Mouse (Mus musculus) hindbrain, embryonic 11.5 days (tissue): ENCODE data around the gene Utp4. TPM values are rescaled to one million over a fixed set of nuclear protein-coding genes. Genes with fewer than 3 reads are reported as not detected.
"Not testable (repeated sequence)": the region's sequence is repeated elsewhere in the genome, so short reads cannot be mapped to it uniquely, and the experiment has no call there.

Experiments
- ATAC-seq: fragments of 200-750 bp; cut with Nextera tagmentation; 2 replicates; pipeline ENCODE4 v1.8.0; 2017; ENCODE audit warnings: mild to moderate bottlenecking, moderate TSS enrichment, moderate library complexity; ENCODE audit not compliant: low FRiP score
- DNase-seq: peaks from one replicate; pipeline ENCODE4 v3.0.0-alpha.2; 2015; ENCODE audit warnings: low spot score
- H3K27ac ChIP-seq: fragments of 300-500 bp; sonication (generic); 2 replicates; pipeline ENCODE4 v1.5.1; 2014; ENCODE audit warnings: mild to moderate bottlenecking, low read depth, low read length
- H3K27me3 ChIP-seq: fragments of 300-500 bp; sonication (generic); 2 replicates; pipeline ENCODE4 v1.6.1; 2014; ENCODE audit warnings: mild to moderate bottlenecking, low read length, moderate library complexity, mixed read lengths; ENCODE audit not compliant: control insufficient read depth, insufficient read depth
- H3K36me3 ChIP-seq: fragments of 300-500 bp; sonication (generic); 2 replicates; pipeline ENCODE4 v1.6.1; 2014; ENCODE audit warnings: mild to moderate bottlenecking, low read length, moderate library complexity, mixed read lengths; ENCODE audit not compliant: control insufficient read depth, insufficient read depth
- H3K4me1 ChIP-seq: fragments of 300-500 bp; sonication (generic); replicated peaks from 2 replicates; pipeline ENCODE4 v1.6.1; 2014; ENCODE audit warnings: low read length, mixed read lengths; ENCODE audit not compliant: control insufficient read depth, insufficient read depth
- H3K4me2 ChIP-seq: fragments of 300-500 bp; sonication (generic); replicated peaks from 2 replicates; pipeline ENCODE4 v1.6.1; 2014; ENCODE audit warnings: mild to moderate bottlenecking, low read depth, low read length
- H3K4me3 ChIP-seq: fragments of 300-500 bp; sonication (generic); 2 replicates; pipeline ENCODE4 v1.5.1; 2014; ENCODE audit warnings: low read depth, low read length
- H3K9ac ChIP-seq: fragments of 300-500 bp; sonication (generic); 2 replicates; pipeline ENCODE4 v1.6.1; 2014; ENCODE audit warnings: low read depth, low read length
- H3K9me3 ChIP-seq: fragments of 300-500 bp; sonication (generic); 2 replicates; pipeline ENCODE4 v1.6.1; 2016; ENCODE audit warnings: low read length; ENCODE audit not compliant: control insufficient read depth
- WGBS: fragments of 180-500 bp; shearing (Covaris S2); extraction: QIAGEN DNeasy Blood & Tissue Kit; methylation state at CpG from one replicate; pipeline ENCODE4 v1.1.7; 2014; 5-methylcytosine and 5-hydroxymethylcytosine counted together
- polyA plus RNA-seq: library from polyadenylated mRNA; unstranded; fragments of >200 nt; fragmentation: Nextera tagmentation; extraction: Ambion mirVana; gene quantifications from 2 replicates; pipeline ENCODE4 v1.2.1, GENCODE M21; 2014

Gene Utp4
- polyA plus RNA-seq, 1 experiment from 2014 or later: 65.7 TPM

GRCm38 (mm10) chr8:106871328-106871926 is 22.0 kb upstream of the Utp4 start:
- no peak overlapping the region for H3K27ac ChIP-seq
- H3K9me3 ChIP-seq: no peaks in the 10 kb centered on the region
- H3K9ac ChIP-seq: peak overlapping the region; percentile 45
- peak overlapping the region; percentile 98 for H3K4me2 ChIP-seq
- WGBS: under 1% methylated on average over 15 of the region's 15 CpGs
- peak overlapping the region; percentile 48 for H3K4me3 ChIP-seq
- peaks cover 26% of the 10 kb centered on the region for H3K27me3 ChIP-seq
- DNase-seq (no peak), ATAC-seq (peak; percentile 39; the same call in 1 of the 2 replicates)
- H3K36me3 ChIP-seq: 0 out of 2 replicates have a peak, but pooled peaks cover 2% of the 10 kb centered on the region
- peaks cover 10% of the 10 kb centered on the region for H3K4me1 ChIP-seq

GRCm38 (mm10) chr8:106871931-106872371 is 21.5 kb upstream of the Utp4 start:
- DNase-seq (peak; percentile 73), ATAC-seq (peak; percentile 66)
- H3K27me3 ChIP-seq: peaks cover 26% of the 10 kb centered on the region
- H3K4me1 ChIP-seq: peaks cover 10% of the 10 kb centered on the region
- 0% methylated on average over 22 of the region's 22 CpGs for WGBS
- peak overlapping the region; percentile 45 for H3K9ac ChIP-seq
- 0 out of 2 replicates have a peak, but pooled peaks cover 2% of the 10 kb centered on the region for H3K36me3 ChIP-seq
- no peaks in the 10 kb centered on the region for H3K9me3 ChIP-seq
- peak overlapping the region; percentile 98 for H3K4me2 ChIP-seq
- peak overlapping the region; percentile 48 for H3K4me3 ChIP-seq
- no peak overlapping the region for H3K27ac ChIP-seq

- WGBS: 11% methylated on average over 8 of the region's 8 CpGs
- peaks cover 26% of the 10 kb centered on the region for H3K27me3 ChIP-seq
- H3K9me3 ChIP-seq: no peaks in the 10 kb centered on the region
- no peak for ATAC-seq
- peak overlapping the region; percentile 48 for H3K4me3 ChIP-seq
- peak overlapping the region; percentile 45; the same call in 1 of the 2 replicates for H3K9ac ChIP-seq
- peaks cover 10% of the 10 kb centered on the region for H3K4me1 ChIP-seq
- peak; percentile 10 for DNase-seq
- H3K4me2 ChIP-seq: peak overlapping the region; percentile 98
- no peak overlapping the region for H3K27ac ChIP-seq
- 0 out of 2 replicates have a peak, but pooled peaks cover 2% of the 10 kb centered on the region for H3K36me3 ChIP-seq
Observed at GRCm38 (mm10) chr8:106872454-106873034, 20.9 kb upstream of the Utp4 start.

- H3K27ac ChIP-seq: no peak overlapping the region
- peaks cover 18% of the 10 kb centered on the region for H3K36me3 ChIP-seq
- no peaks in the 10 kb centered on the region for H3K4me1 ChIP-seq
- no peak overlapping the region for H3K9ac ChIP-seq
- no peaks in the 10 kb centered on the region for H3K27me3 ChIP-seq
- 93% methylated on average over 8 of the region's 8 CpGs for WGBS
- DNase-seq: no peak
- no peak overlapping the region for H3K4me3 ChIP-seq
- ATAC-seq: no peak
- no peaks in the 10 kb centered on the region for H3K9me3 ChIP-seq
- no peak overlapping the region for H3K4me2 ChIP-seq
Observed at GRCm38 (mm10) chr8:106880121-106880707, 13.2 kb upstream of the Utp4 start.

GRCm38 (mm10) chr8:106884094-106884493 is 9.3 kb upstream of the Utp4 start:
- peaks cover 18% of the 10 kb centered on the region for H3K36me3 ChIP-seq
- H3K27me3 ChIP-seq, DNase-seq, H3K9ac ChIP-seq, H3K4me1 ChIP-seq, H3K27ac ChIP-seq, H3K4me3 ChIP-seq, ATAC-seq, H3K9me3 ChIP-seq, H3K4me2 ChIP-seq: not testable (repeated sequence)
- WGBS: 96% methylated on average over 10 of the region's 11 CpGs

- H3K27ac ChIP-seq, H3K9me3 ChIP-seq, H3K4me1 ChIP-seq, H3K27me3 ChIP-seq, H3K4me2 ChIP-seq, ATAC-seq, H3K9ac ChIP-seq, H3K4me3 ChIP-seq, DNase-seq: not testable (repeated sequence)
- H3K36me3 ChIP-seq: peaks cover 14% of the 10 kb centered on the region
- WGBS: 91% methylated on average over 4 of the region's 4 CpGs
Observed at GRCm38 (mm10) chr8:106884826-106885400, 8.5 kb upstream of the Utp4 start.

GRCm38 (mm10) chr8:106887336-106888189 is 5.9 kb upstream of the Utp4 start:
- H3K4me2 ChIP-seq: no peak overlapping the region
- H3K36me3 ChIP-seq: peaks cover 10% of the 10 kb centered on the region
- no peaks in the 10 kb centered on the region for H3K27me3 ChIP-seq
- ATAC-seq: 0 out of 2 replicates have a peak, but pooled peaks have one; percentile 49
- WGBS: 57% methylated on average over 5 of the region's 5 CpGs
- H3K4me1 ChIP-seq: no peaks in the 10 kb centered on the region
- peak; percentile 87 for DNase-seq
- H3K9ac ChIP-seq: no peak overlapping the region
- H3K27ac ChIP-seq: no peak overlapping the region
- no peaks in the 10 kb centered on the region for H3K9me3 ChIP-seq
- no peak overlapping the region for H3K4me3 ChIP-seq

GRCm38 (mm10) chr8:106888803-106889202 is 4.6 kb upstream of the Utp4 start:
- Histone ChIP-seq H3K4me3 (no peak overlapping the region), H3K9ac (no peak overlapping the region), H3K27me3 (no peaks in the 10 kb centered on the region), H3K4me2 (no peak overlapping the region), H3K27ac (no peak overlapping the region), H3K4me1 (no peaks in the 10 kb centered on the region), H3K9me3 (no peaks in the 10 kb centered on the region), H3K36me3 (0 out of 2 replicates have a peak, but pooled peaks cover 6% of the 10 kb centered on the region)
- WGBS: 89% methylated on average over 3 of the region's 3 CpGs
- DNase-seq (no peak), ATAC-seq (no peak)
